In genomic region chr12:85110011-85110697, GRCm38 (mm10) we compare ENCODE assay signal across 8 mouse cellular contexts. TPM values are rescaled to one million over a fixed set of nuclear protein-coding genes. Genes with fewer than 3 reads are reported as not detected.
DNase-seq lines count a peak whose midpoint lies in the region; ATAC-seq and TF ChIP-seq lines count a peak whose summit lies in the region.

No protein-coding gene starts in this region.

- H3K27ac ChIP-seq in kidney, embryonic 15.5 days, result peak overlapping the region; percentile 85
- peak overlapping the region; percentile 96 for H3K27ac ChIP-seq in bone marrow, adult 2 months (ENCODE audit: control insufficient read depth, insufficient read depth, low read depth, low read length, poor library complexity)
- H3K27ac ChIP-seq in forebrain, postnatal 0 days (ENCODE audit: low read depth, low read length), result peak overlapping the region; percentile 84
- H3K27ac ChIP-seq in limb, embryonic 13.5 days, result peak overlapping the region; percentile 85
- H3K27ac ChIP-seq in neural tube, embryonic 15.5 days (replicated peaks), result peak overlapping the region; percentile 91

- TF ChIP-seq CTCF in bone marrow, adult 2 months (IDR thresholded peaks at IDR 0.05; ENCODE audit: control insufficient read depth, insufficient read depth, low read length), result no peak
- no peak for TF ChIP-seq CTCF in forebrain, postnatal 0 days (IDR thresholded peaks at IDR 0.05; ENCODE audit: low read depth)

- no peak for DNase-seq in kidney, adult 8-10 months
- no peak for DNase-seq in forebrain, postnatal 0 days
- DNase-seq in spleen, adult 12 weeks (ENCODE audit: low spot score), result no peak
- no peak for DNase-seq in left cerebral cortex, adult 9 months (ENCODE audit: low spot score in 2 of 2)

- H3K4me3 ChIP-seq in kidney, embryonic 15.5 days (replicated peaks), result peak overlapping the region; percentile 93
- peak overlapping the region; percentile 81 for H3K4me3 ChIP-seq in bone marrow, adult 2 months (replicated peaks; ENCODE audit: control insufficient read depth, low read depth, low read length)
- H3K4me3 ChIP-seq in forebrain, postnatal 0 days (ENCODE audit: low read depth, low read length), result peak overlapping the region; percentile 100
- H3K4me3 ChIP-seq in limb, embryonic 13.5 days, result peak overlapping the region; percentile 98
- peak overlapping the region; percentile 99 for H3K4me3 ChIP-seq in neural tube, embryonic 15.5 days (replicated peaks)

- no peak for TF ChIP-seq POLR2A in bone marrow, adult 2 months (IDR thresholded peaks at IDR 0.05; ENCODE audit: borderline replicate concordance, control insufficient read depth, low read depth, low read length)

- H3K27me3 ChIP-seq in kidney, embryonic 15.5 days, result no peaks in the 10 kb centered on the region
- no peaks in the 10 kb centered on the region for H3K27me3 ChIP-seq in forebrain, postnatal 0 days (ENCODE audit: insufficient read depth, low read length)
- H3K27me3 ChIP-seq in limb, embryonic 13.5 days, result no peaks in the 10 kb centered on the region
- H3K27me3 ChIP-seq in neural tube, embryonic 15.5 days (replicated peaks), result no peaks in the 10 kb centered on the region

- peaks cover 12% of the 10 kb centered on the region for H3K36me3 ChIP-seq in kidney, embryonic 15.5 days
- H3K36me3 ChIP-seq in forebrain, postnatal 0 days (ENCODE audit: insufficient read depth), result peaks cover 2% of the 10 kb centered on the region; the same call in 1 of the 2 replicates
- peaks cover 9% of the 10 kb centered on the region for H3K36me3 ChIP-seq in limb, embryonic 13.5 days
- H3K36me3 ChIP-seq in neural tube, embryonic 15.5 days, result no peaks in the 10 kb centered on the region; the same call in 1 of the 2 replicates

- H3K9ac ChIP-seq in kidney, embryonic 15.5 days, result peak overlapping the region; percentile 99
- peak overlapping the region; percentile 97 for H3K9ac ChIP-seq in forebrain, postnatal 0 days
- peak overlapping the region; percentile 97 for H3K9ac ChIP-seq in limb, embryonic 13.5 days
- peak overlapping the region; percentile 97 for H3K9ac ChIP-seq in neural tube, embryonic 15.5 days (replicated peaks)

- no peaks in the 10 kb centered on the region for H3K9me3 ChIP-seq in kidney, embryonic 15.5 days (replicated peaks)
- no peaks in the 10 kb centered on the region for H3K9me3 ChIP-seq in forebrain, postnatal 0 days (ENCODE audit: low read length)
- H3K9me3 ChIP-seq in limb, embryonic 13.5 days, result no peaks in the 10 kb centered on the region
- no peaks in the 10 kb centered on the region for H3K9me3 ChIP-seq in neural tube, embryonic 15.5 days (replicated peaks)

- WGBS in kidney, embryonic 15.5 days, result 13% methylated on average over 18 of the region's 18 CpGs
- WGBS in bone marrow, adult 2 months, result 12% methylated on average over 18 of the region's 18 CpGs
- WGBS in forebrain, postnatal 0 days, result 12% methylated on average over 18 of the region's 18 CpGs
- WGBS in limb, embryonic 13.5 days, result 15% methylated on average over 18 of the region's 18 CpGs
- whole genome bisulfite sequencing in neural tube, embryonic 15.5 days, result 14% methylated on average over 18 of the region's 18 CpGs

- ATAC-seq in kidney, embryonic 15.5 days (replicated peaks; ENCODE audit: low FRiP score), result peak; percentile 20; the same call in 1 of the 2 replicates
- ATAC-seq in forebrain, postnatal 0 days, result no peak
- ATAC-seq in limb, embryonic 13.5 days (ENCODE audit: low FRiP score, low read depth), result peak; percentile 54; the same call in 1 of the 2 replicates
- ATAC-seq in neural tube, embryonic 15.5 days (ENCODE audit: low FRiP score), result peak; percentile 74

- H3K4me1 ChIP-seq in kidney, embryonic 15.5 days, result peaks cover 42% of the 10 kb centered on the region
- peaks cover 7% of the 10 kb centered on the region for H3K4me1 ChIP-seq in bone marrow, adult 2 months (ENCODE audit: control insufficient read depth, insufficient read depth, low read length)
- H3K4me1 ChIP-seq in forebrain, postnatal 0 days (ENCODE audit: insufficient read depth), result peaks cover 20% of the 10 kb centered on the region; the same call in 1 of the 2 replicates
- H3K4me1 ChIP-seq in limb, embryonic 13.5 days, result peaks cover 41% of the 10 kb centered on the region
- peaks cover 39% of the 10 kb centered on the region for H3K4me1 ChIP-seq in neural tube, embryonic 15.5 days

- H3K4me2 ChIP-seq in kidney, embryonic 15.5 days, result peak overlapping the region; percentile 82
- peak overlapping the region; percentile 57 for H3K4me2 ChIP-seq in forebrain, postnatal 0 days (ENCODE audit: low read depth)
- H3K4me2 ChIP-seq in limb, embryonic 13.5 days (replicated peaks), result peak overlapping the region; percentile 89
- peak overlapping the region; percentile 85 for H3K4me2 ChIP-seq in neural tube, embryonic 15.5 days

RNA-seq across cellular contexts. Expression of gene Prox2, which starts 0.4 kb away (rescaled TPM):
- 3.4 and 4.2 TPM in 2 replicates for polyA plus RNA-seq in kidney, embryonic 15.5 days (2015; fragmentation: Nextera tagmentation; extraction: Ambion mirVana)
- 2.2 and 2.9 TPM in 2 replicates for polyA plus RNA-seq in bone marrow, adult 2 months (2011; ENCODE audit: insufficient read depth, insufficient read length, low replicate concordance, missing spikeins)
- 0.23 and 1.4 TPM in 2 replicates for total RNA-seq in forebrain, postnatal 0 days (2014; rRNA removed)
- polyA plus RNA-seq in forebrain, postnatal 0 days (2015; fragmentation: Nextera tagmentation; extraction: Ambion mirVana), result 0.84 and 1.4 TPM in 2 replicates
- polyA plus RNA-seq in limb, embryonic 13.5 days (2015; fragmentation: Nextera tagmentation; extraction: Ambion mirVana), result 3.6 and 4.1 TPM in 2 replicates
- 1.4 and 1.5 TPM in 2 replicates for polyA plus RNA-seq in neural tube, embryonic 15.5 days (2015; fragmentation: Nextera tagmentation; extraction: Ambion mirVana)

RNA-seq across cellular contexts. Expression of gene Dlst, which starts 0.5 kb away (rescaled TPM):
- 120 and 123 TPM in 2 replicates for polyA plus RNA-seq in kidney, embryonic 15.5 days (2015; fragmentation: Nextera tagmentation; extraction: Ambion mirVana)
- 87.0 and 102 TPM in 2 replicates for polyA plus RNA-seq in bone marrow, adult 2 months (2011; ENCODE audit: insufficient read depth, insufficient read length, low replicate concordance, missing spikeins)
- total RNA-seq in forebrain, postnatal 0 days (2014; rRNA removed), result 109 and 121 TPM in 2 replicates
- 80.8 and 92.8 TPM in 2 replicates for polyA plus RNA-seq in forebrain, postnatal 0 days (2015; fragmentation: Nextera tagmentation; extraction: Ambion mirVana)
- 105 and 110 TPM in 2 replicates for polyA plus RNA-seq in limb, embryonic 13.5 days (2015; fragmentation: Nextera tagmentation; extraction: Ambion mirVana)
- 117 and 123 TPM in 2 replicates for polyA plus RNA-seq in neural tube, embryonic 15.5 days (2015; fragmentation: Nextera tagmentation; extraction: Ambion mirVana)

RNA-seq across cellular contexts. Expression of gene Rps6kl1, which starts 40.9 kb away (rescaled TPM):
- 1.0 and 1.4 TPM in 2 replicates for polyA plus RNA-seq in kidney, embryonic 15.5 days (2015; fragmentation: Nextera tagmentation; extraction: Ambion mirVana)
- 0.63 TPM in 1 of 2 replicates, not detected in the other for polyA plus RNA-seq in bone marrow, adult 2 months (2011; ENCODE audit: insufficient read depth, insufficient read length, low replicate concordance, missing spikeins)
- 32.9 and 33.8 TPM in 2 replicates for total RNA-seq in forebrain, postnatal 0 days (2014; rRNA removed)
- polyA plus RNA-seq in forebrain, postnatal 0 days (2015; fragmentation: Nextera tagmentation; extraction: Ambion mirVana), result 28.9 and 31.6 TPM in 2 replicates
- polyA plus RNA-seq in limb, embryonic 13.5 days (2015; fragmentation: Nextera tagmentation; extraction: Ambion mirVana), result 0.31 and 0.33 TPM in 2 replicates
- polyA plus RNA-seq in neural tube, embryonic 15.5 days (2015; fragmentation: Nextera tagmentation; extraction: Ambion mirVana), result 31.0 and 37.0 TPM in 2 replicates

Comparison
In these comparisons a context has a peak if more than half of its experiments do, and no peak if none do; other contexts are left out.
1. RNA of gene Rps6kl1, which starts 40.9 kb away (polyA plus RNA-seq): 31.0 to 37.0 TPM in neural tube, embryonic 15.5 days and 28.9 to 31.6 TPM in forebrain, postnatal 0 days; 1.0 to 1.4 TPM in kidney, embryonic 15.5 days, 0.31 to 0.33 TPM in limb, embryonic 13.5 days and 0.63 TPM in bone marrow, adult 2 months; every median in the first group is over 10 times any median in the second.
2. Peak in every context shown above with its lines, with median percentiles within 50 percentile points of each other: H3K27ac ChIP-seq, H3K4me2 ChIP-seq, H3K4me3 ChIP-seq and H3K9ac ChIP-seq.